Mouse (Mus musculus) C2C12 (cell line): ENCODE measurements around the gene Acat3.

ENCODE experiments used
- CTCF ChIP-seq: IDR thresholded peaks from one replicate; pipeline ENCODE4 v1.5.1; 2011; ENCODE audit not compliant: control insufficient read depth, insufficient read depth, insufficient read length
- MYOD1 ChIP-seq: IDR thresholded peaks from one replicate; pipeline ENCODE4 v1.6.1; 2011; ENCODE audit warnings: low read depth; ENCODE audit not compliant: control insufficient read depth, insufficient read length
- USF1 ChIP-seq: IDR thresholded peaks from one replicate; pipeline ENCODE4 v1.6.1; 2011; ENCODE audit warnings: low read depth, mild to moderate bottlenecking, control low read depth, moderate library complexity

- TF ChIP-seq CTCF: no peak
- no peak for TF ChIP-seq USF1
- no peak for TF ChIP-seq MYOD1
These were observed 34.0 kb downstream of the Acat3 start for GRCm38 (mm10) chr17:12906436-12906835.
